Mouse (Mus musculus) cerebellum, postnatal 4 days (tissue): ENCODE measurements at regions not wholly inside any gene's neighbourhood (a gene's known extent, or its start where the extent isn't known, plus 50 kb on each side); places are given as distances from the start of the nearest gene placed in this dataset.

Experiments used
- DNase-seq, 2 experiments: peaks; one replicate each; pipeline ENCODE4 v3.0.0; 2022; ENCODE audit warnings: low spot score in 2 of 2, mixed read lengths in 1 of 2

GRCm38 (mm10) chr12:106480281-106481060 lies 470.4 kb downstream of the Vrk1 start:
- no peak for DNase-seq

GRCm38 (mm10) chr12:106501622-106502327 lies 491.7 kb downstream of the Vrk1 start:
- DNase-seq = no peak

- DNase-seq = no peak
Measured at GRCm38 (mm10) chr12:106504285-106504684, 494.3 kb downstream of the Vrk1 start.

GRCm38 (mm10) chr12:106514057-106514456 lies 504.0 kb downstream of the Vrk1 start:
- DNase-seq = no peak

GRCm38 (mm10) chr12:106515257-106515788 lies 505.3 kb downstream of the Vrk1 start:
- DNase-seq = peak in 1 of 2 experiments; percentile 20

- DNase-seq = no peak
Measured at GRCm38 (mm10) chr12:106519141-106519540, 509.1 kb downstream of the Vrk1 start.

GRCm38 (mm10) chr12:106524411-106524810 lies 514.4 kb downstream of the Vrk1 start:
- no peak for DNase-seq

- DNase-seq = peak in 1 of 2 experiments; percentile 41
Measured at GRCm38 (mm10) chr12:106527116-106527515, 517.1 kb downstream of the Vrk1 start.

- peak in 1 of 2 experiments; percentile 33 for DNase-seq
Measured at GRCm38 (mm10) chr12:106527699-106528434, 517.8 kb downstream of the Vrk1 start.

GRCm38 (mm10) chr12:106528521-106528920 lies 518.5 kb downstream of the Vrk1 start:
- no peak for DNase-seq

- DNase-seq = peak in 1 of 2 experiments; percentile 37
Measured at GRCm38 (mm10) chr12:106529175-106529574, 519.1 kb downstream of the Vrk1 start.

- DNase-seq = no peak
Measured at GRCm38 (mm10) chr12:106535086-106535485, 525.1 kb downstream of the Vrk1 start.

GRCm38 (mm10) chr12:106535628-106536288 lies 525.7 kb downstream of the Vrk1 start:
- DNase-seq = no peak

GRCm38 (mm10) chr12:106536289-106536636 lies 526.2 kb downstream of the Vrk1 start:
- no peak for DNase-seq

GRCm38 (mm10) chr12:106540003-106540402 lies 530.0 kb downstream of the Vrk1 start:
- no peak for DNase-seq

GRCm38 (mm10) chr12:106559566-106559965 lies 549.5 kb downstream of the Vrk1 start:
- no peak for DNase-seq

- DNase-seq = no peak
Measured at GRCm38 (mm10) chr12:106565263-106565681, 555.2 kb downstream of the Vrk1 start.

- DNase-seq = no peak
Measured at GRCm38 (mm10) chr12:106566361-106566760, 556.3 kb downstream of the Vrk1 start.

- no peak for DNase-seq
Measured at GRCm38 (mm10) chr12:106567116-106567515, 557.1 kb downstream of the Vrk1 start.

GRCm38 (mm10) chr12:106568541-106569085 lies 558.6 kb downstream of the Vrk1 start:
- no peak for DNase-seq

GRCm38 (mm10) chr12:106572956-106573355 lies 562.9 kb downstream of the Vrk1 start:
- no peak for DNase-seq
